Mouse (Mus musculus) hindlimb bud, embryonic 11.5 days (tissue): ENCODE measurements around the gene Methig1.
"Not testable (repeated sequence)": the region's sequence is repeated elsewhere in the genome, so short reads cannot be mapped to it uniquely, and the experiment has no call there.

Source experiments
- DNase-seq: peaks from one replicate; pipeline ENCODE4 v3.0.0-alpha.2; 2012; ENCODE audit warnings: low read depth, low spot score; ENCODE audit errors: extremely low spot score

Methig1 gene

DNA sequence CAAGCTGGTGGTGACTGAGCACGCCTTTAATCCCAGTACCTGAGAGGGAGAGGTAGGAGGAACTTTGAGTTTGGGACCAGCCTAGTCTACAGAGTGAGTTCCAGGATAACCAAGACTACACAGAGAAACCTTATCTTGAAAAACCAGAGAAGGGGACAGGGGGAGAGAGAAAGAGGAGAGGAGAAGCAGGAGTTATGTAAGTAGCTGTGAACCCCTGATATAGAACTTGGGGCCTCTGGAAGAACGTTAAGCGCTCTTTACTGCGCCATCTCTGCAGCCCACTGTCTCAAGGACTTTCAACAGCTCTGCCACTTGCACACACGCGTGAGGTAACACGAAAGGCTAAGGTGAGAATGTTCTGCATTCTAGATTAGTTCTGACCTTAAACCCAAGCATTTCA, 38.6 kb downstream of the Methig1 start:
- DNase-seq = no peak

DNA sequence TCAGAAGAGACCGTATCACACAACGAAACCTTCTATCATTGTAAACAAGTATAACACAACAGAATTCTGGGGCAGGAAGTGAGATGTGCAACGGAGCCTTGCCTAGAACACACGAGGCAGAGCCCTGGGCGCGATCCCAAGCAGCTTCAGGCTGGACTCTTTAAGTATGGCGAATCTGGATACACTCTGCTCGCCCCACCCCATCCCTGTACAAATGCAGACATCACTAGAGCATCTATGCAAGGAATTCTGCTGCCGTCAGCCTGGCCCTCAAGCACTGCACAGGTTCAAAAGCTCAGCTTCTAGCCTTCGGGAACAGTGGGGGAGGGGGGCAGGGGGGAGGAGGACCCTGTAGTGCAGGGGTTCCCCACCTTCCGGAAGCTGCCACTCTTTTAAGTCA, 40.1 kb downstream of the Methig1 start:
- DNase-seq = no peak

DNA sequence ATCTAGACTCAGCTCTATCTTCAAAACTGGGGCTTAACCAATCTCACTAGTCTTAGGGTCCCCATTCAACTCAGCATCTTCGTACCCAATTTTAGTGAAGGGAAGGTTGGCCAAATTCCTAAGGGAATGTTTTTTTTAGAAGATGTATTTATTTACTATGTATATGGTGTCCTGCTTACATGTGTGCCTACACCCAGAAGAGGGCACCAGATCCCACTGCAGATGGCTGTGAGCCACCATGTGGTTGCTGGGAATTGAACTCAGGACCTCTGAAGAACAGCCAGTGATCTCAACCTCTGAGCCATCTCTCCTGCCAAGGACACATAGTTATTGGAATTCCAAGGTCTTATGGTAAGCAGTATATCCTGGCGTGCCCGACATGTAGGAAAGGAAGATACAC, 42.6 kb downstream of the Methig1 start:
- DNase-seq = no peak

DNA sequence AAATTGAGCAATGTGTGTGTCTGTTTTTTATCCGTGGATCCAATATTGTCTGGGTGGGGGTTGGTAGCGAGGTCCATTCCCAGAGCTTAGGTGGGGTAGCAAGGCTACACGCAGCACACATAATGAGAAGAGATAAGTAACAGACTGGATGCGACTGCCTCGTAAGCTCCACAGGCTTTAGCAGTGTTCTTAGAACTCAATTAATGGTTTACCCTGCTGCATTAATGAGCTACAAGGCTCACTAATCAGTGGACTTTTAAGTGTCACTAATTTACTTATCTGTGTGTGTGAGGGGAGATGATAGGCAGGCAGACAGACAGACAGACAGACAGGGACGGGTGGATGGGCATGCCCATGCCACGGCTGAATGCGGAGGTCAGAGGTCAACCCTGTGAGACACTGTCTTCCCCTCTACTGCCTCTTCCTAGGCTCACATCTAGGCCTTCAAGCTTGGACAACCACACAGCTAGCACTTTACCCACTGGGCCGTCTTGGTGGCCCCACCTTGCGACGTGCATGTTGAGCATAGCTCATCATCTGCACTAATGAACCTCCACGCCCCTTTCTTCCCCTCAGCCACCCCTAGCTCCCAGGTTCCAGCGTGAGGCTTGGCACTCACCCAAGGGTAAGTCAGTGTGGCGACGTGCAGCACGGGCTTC, 47.8 kb downstream of the Methig1 start:
- DNase-seq = no peak

DNA sequence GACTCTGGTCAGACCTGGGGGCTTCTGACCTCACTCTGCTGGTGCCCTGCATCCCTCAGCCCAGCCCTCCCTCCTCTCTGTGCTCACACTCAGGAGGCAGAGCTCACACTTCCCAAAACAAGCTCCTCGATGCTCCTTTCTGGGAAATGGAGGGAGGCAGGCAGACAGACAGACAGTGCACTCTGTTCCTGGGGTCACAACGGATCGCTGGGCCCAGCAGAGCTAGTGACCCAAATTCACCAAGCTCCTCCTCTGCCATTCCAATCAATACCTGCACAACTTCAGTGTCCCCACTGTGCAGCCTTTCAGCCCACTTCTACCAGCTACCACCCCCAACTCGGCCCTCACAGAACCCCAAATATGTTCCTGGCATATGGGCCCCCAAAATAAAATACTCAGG, 48.9 kb downstream of the Methig1 start:
- DNase-seq = no peak

DNA sequence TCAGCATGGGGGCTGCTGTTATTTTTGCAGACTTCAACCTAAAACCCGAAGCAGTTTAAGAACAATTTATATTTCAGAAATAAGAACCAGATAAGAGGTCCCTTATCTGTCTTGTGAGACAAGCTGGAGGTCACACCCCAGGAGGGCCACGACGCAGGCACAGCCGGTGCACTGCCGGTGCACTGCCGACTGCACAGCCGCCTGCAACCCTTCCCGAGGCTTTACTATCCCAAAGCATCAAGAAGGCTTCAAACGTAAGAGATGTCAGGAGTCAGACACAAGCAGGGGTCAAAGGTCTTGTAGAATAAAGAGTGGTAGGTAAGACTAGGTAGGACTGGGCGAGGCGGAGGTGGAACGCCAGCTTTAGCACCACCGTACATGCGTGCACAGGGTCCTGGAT, 49.4 kb downstream of the Methig1 start:
- DNase-seq = no peak

DNA sequence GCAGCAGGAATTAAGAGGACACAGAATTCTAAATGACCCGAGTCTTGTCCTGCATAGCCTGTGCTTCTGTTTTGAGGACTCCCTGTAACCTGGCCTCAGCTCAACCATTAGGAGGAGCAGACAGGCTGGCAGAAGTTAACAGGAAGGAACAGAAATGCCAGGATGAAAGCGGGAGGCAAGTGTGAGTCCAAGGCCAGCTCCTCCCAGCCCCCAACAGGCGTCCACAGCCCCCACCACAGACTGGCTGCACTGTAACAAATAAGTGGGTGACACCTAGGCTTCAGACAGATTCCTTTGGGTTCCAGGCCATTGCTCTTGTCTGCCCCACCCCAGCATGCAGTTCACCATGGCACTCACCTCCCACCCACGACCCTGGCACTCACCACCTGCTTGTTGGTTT, 49.8 kb downstream of the Methig1 start:
- no peak for DNase-seq

DNA sequence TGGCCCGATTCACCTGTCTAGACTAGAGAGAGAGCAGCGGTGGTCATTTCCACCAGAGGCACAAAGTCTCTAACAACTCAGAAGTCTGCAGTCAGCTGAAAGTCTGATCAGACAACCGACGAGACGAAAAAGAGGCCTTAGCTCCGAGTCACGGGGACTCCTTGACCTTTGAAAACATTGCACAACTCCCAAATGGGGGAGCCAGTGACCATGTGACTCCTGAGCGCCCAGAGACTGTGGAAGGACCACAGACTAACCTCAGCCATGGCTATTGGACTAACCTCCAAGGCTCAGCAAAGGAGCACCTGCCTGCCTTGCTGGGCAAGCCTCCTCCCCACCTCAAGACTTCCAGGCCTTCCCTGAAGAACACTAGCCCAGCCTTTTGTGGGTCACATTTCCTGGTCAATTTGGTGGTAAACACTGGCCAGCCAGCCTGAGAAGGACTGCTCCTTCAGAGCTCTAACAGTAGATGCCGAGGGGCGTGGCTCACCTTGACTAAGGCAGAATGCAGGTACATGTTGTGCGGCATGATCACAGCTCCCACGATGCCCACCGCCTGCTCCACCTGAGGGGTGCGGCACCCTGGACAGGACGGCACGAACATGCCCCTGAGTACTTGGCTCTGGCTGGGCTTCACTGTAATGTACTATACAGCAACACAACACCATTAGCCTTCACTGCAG, 50.5 kb downstream of the Methig1 start:
- DNase-seq = no peak

DNA sequence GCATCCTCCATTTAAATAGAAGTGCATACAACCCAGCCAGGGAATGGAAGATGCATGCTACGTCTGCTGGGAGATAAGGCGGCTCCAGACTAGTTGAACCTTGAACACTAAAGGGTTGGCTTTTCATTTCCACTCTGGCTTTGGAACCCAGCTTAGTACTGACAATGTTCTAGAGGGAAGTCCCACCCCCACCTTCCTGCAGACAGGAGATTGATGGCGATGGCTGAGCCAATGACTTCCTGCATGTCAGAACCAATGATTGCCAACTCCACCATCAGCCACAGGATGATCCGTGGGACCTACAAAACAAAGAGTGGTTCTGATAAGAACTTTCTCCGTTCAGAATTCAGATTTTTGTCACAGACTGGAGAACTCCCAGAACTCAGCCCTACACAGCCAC, 53.1 kb downstream of the Methig1 start:
- no peak for DNase-seq

DNA sequence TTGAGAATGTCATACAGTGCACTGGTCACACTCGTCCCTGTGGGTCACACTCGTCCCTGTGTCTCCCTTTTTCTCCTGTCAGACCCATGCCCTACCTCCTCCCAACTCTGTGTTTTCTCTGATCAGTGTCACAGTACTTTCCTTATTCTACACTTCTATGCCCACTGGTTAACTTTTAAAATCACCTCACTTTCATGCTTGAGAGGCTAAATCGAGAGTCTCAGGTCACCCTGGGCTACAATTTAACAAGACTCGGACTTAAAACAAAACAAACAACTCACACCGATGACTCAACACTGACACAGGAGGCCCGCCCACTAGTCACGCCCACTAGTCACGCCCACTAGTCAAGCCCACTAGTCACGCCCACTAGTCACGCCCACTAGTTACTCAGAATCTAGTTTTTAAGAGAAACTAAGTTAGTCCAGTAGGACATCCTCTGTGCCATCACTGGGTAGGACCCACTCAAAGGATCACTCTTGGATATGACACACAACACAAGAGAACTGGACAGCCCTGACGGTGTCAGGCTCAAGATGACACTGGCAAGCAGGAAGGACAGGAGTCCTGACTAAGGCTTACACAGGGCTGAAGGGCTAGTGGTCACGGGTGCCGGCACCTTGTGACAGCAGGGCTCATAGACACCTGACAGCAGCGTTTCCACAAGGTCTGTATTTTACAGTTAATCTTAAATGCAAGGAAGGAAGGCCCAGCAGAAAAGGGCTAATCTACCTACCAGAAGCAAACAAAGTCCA, 58.1 kb downstream of the Methig1 start:
- DNase-seq = no peak

DNA sequence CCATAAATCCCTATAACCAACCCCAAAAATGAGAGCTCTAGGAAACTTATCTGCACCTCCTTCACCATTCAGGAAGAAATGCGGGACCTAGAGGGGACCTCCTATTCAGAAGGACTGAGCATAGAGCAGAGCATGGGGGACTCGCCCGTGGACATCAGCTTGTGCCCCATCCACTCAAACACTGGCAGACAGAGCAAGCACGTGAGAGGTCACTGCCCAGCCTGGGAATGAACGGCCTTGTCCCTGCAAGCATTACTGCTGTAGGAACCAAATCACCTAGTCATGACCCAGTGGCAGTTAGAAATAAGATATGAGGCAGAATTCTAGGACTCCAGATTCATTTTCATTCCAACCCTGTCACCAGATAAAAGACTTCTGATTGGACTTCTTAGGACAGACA, 58.8 kb downstream of the Methig1 start:
- DNase-seq = no peak

DNA sequence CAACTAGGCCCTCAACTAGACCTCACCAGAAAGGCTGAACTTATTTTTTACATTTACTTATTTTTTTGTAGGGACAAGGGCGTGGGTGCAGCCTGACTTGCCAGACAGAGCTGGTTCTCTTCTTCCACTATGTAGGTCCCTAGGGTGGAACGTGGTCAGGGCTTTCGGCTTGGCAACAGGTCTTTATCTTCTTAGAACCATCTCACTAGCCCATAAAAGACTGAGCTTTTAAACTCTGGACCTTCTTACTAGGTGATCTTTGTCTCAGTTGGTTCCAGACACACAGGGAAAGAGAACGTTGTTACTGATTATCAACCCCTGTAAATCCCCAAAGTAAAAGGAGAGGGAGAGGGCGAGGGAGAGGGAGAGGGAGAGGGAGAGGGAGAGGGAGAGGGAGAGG, 60.4 kb downstream of the Methig1 start:
- DNase-seq = no peak

DNA sequence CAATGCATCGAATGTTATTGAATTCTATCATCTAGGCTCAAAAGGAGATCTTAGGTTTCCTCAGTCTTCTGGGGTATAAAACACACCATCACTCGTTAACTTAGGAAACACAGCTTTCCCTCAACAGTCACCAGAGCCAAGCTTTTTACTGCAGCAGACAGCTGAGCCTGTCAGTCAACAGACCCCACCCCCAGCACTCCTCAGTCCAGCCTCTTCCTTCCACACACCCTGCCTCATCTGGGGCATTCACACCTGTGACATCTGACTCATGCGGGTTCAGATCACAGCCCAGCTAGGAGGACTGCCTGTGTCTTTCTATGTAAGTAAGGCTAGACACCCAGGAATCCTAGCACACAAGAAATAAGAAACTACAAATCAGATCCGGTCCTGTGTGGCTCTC, 61.1 kb downstream of the Methig1 start:
- DNase-seq = no peak

DNA sequence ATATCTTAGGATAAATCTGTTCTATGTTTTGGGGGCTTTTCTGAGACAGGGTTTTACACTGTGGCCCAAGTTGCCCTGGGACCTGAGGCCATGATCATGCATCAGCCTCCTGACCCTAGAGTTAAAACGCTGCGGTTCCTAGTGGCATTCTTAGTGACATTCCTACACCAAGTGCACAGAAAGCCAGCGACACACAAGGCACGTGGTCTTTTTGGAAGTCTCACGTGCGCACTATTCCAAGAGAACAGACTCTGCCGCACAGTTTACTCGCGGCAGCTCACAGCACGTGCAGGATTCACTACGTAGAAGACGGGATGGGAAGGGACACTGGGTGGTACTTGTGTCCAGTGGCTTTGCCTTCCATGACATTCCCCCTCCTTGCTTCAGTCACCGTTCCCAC, 62.0 kb downstream of the Methig1 start:
- no peak for DNase-seq

DNA sequence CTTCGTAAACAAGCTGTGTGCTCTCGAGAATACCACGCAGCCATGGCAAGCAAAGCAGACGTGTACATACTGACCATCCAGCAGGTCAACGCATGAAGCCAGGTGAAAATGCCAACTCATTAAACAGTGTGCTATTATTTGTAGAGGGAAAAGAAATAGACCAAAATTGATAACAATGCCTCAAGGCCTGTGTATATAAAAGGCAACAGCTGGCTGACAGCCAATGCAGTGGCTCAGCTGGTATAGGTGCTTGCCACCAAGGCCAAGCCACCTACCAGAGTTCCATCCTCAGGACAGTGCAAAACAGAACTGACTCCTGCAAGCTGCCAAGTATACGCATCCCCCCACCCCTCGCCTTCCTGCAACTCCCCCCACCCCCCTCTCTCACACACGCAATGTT, 62.7 kb downstream of the Methig1 start:
- DNase-seq = no peak

DNA sequence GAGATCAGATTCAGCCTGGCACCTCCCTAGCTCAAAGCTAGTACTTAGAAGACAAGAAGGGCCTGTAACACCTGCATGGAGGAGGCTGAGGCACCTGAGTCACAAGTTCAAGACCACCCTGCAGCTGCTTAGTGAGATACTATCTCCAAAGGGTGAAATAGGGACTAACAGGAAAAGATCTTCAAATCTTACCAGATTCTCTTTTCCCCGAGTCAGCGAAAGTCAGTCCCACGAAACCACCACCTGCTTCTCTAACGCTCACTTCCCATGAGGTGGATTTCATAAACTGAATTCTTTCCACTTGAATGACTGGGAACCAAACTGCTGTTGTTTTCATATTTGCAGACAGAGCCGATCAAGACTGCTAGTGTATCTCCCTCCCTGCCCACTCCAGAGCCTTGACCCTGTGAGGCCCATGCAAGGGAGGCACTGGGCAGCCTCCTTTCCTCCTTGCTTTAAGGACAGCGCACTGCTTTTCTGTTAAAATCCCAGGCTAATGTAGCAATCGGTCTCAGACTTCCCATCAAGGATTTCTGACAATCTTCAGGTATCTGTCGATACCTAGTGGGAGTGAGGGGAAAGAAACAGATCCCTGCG, 65.0 kb downstream of the Methig1 start:
- no peak for DNase-seq

DNA sequence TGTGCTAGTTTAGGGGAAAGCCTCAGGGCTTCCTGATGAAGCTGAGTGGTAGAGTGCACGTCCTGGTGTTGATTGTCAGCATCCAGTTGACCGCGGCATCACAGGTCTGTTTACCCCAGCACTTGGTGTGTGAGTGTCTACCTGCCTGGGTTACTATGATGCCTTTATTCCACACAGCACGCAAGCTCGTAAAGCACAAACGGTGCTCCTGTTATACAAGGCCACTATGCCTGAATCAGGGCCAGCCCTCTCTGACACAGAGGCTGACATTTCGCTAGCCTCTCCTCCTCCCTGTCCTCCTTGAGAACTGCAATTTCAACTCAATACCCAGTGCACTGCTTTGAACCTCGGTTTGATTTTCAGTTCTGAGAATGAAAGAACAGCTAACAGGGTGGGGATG, 66.4 kb downstream of the Methig1 start:
- no peak for DNase-seq

DNA sequence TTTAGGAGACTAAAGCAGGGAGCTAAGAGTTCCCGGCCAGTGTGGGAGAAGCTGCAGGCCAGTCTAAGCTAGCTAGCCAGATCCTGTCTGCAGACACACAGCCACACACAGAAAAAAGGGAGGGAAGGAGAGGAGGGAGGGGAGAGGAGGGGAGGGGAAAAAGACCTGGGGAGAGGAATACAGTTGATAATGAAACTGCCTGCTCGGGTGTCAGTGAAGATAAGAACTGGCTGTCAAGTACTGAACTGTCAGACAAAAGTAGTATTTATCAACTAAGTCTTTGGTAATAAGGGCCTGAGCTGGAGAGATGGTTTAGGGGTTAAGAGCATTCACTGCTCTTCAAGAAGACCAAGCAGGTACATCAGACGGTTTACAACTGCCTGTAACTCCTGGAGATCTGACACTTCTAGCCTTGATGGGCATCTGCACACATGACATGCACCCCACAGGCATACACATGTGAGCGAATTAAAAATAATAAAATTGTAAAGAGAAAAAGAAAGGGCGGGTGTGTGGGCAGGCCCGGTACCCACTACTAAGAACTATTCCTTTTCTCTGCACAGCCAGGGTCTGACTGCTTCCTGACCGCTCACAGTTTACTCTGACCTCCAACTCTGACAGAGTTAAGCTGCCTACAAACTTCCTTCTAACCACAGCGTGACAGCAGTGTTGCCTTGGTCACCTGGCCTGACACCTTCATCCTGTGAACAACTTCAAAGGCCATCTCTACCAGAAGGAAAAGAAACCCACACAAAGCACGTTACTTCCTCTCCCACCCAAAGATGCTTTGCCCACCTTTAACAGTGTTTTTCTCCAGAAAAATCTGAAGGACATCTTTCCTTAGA, 67.2 kb downstream of the Methig1 start:
- no peak for DNase-seq

DNA sequence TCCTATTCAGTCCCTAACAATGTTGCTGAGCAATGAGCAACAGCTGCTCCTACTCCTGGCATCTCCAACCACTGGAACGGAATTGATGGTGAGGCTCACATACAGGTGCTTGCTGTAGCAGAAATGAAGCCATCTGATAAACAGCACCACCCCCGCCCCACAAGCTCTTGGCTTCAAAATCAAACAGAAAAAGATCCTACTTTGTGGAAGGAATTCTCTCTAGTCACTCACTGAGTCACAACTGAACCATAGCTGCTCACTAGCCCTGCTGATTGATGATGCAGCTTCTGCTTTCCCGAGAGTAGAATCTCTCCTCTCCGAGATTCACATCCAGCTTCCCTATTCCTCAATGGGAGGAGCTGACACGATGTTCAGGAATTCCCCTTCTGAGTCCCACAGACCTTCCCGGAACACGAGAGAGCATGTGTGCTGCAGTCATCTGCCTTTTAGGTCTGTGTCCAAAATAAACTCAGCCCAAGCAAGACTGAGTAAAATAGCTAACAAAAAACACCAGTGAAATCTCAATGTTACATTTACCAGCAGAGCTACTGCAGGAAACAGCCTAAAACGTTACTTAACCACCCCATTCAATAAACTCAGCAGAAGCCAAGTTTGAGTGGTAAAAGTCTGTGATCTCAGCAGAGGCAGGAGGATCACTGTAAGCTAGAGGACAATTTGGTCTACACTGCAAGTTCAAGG, 68.3 kb downstream of the Methig1 start:
- no peak for DNase-seq

DNA sequence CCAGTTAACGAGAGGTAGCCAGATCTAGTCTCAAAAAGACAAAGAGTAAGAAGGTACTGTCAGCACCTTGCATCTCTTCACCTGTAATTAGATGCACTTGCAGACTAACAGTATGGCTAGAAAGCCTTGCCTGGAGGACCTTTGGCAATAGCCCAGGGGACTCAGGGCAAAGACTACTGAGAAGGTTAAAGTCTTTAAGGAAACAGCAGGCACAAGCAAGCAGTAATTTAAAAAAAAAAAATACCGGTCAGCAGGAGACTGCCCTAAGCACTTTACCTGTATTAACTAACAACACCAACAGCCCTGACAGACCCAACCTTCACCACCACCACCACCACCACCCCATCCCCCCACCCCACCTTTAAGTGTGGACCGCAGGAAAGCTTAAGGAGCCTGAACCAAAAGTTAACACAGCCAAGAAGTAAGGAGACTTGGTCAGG, 68.8 kb downstream of the Methig1 start, which contains the start of gene Gm5475:
Gm5475 (plus strand) TSS at position 390 of the 440 bp plus-strand sequence.
- DNase-seq = not testable (repeated sequence)
